Mouse (Mus musculus): ENCODE measurements around the gene Itfg1. TPM values are rescaled to one million over a fixed set of nuclear protein-coding genes. Genes with fewer than 3 reads are reported as not detected.
A peak's percentile ranks its signal among the peaks of the same experiment; 100 is the strongest.
"Not testable (repeated sequence)": the region's sequence is repeated elsewhere in the genome, so short reads cannot be mapped to it uniquely, and the experiment has no call there.

Gene Itfg1
- polyA plus RNA-seq, 1 experiment from 2014 or later = 155 TPM

GRCm38 (mm10) chr8:85839916-85840656, 635 bp downstream of the Itfg1 start:
- peaks cover 18% of the 10 kb centered on the region for H3K4me1 ChIP-seq (replicated peaks)
- no peak for ATAC-seq
- H3K9ac ChIP-seq (replicated peaks) = peak overlapping the region; percentile 94
- peak overlapping the region; percentile 89 for H3K4me2 ChIP-seq (replicated peaks)
- H3K27ac ChIP-seq = peak overlapping the region; percentile 98
- H3K4me3 ChIP-seq (replicated peaks) = peak overlapping the region; percentile 93
- H3K27me3 ChIP-seq = no peaks in the 10 kb centered on the region
- WGBS = 1% methylated on average over 18 of the region's 21 CpGs
- peaks cover 16% of the 10 kb centered on the region for H3K36me3 ChIP-seq
- no peaks in the 10 kb centered on the region for H3K9me3 ChIP-seq

- Histone ChIP-seq H3K9ac (replicated peaks) (no peak overlapping the region), H3K4me1 (replicated peaks) (no peaks in the 10 kb centered on the region), H3K4me2 (replicated peaks) (no peak overlapping the region), H3K36me3 (peaks cover 8% of the 10 kb centered on the region), H3K4me3 (replicated peaks) (no peak overlapping the region), H3K27ac (no peak overlapping the region), H3K9me3 (no peaks in the 10 kb centered on the region), H3K27me3 (no peaks in the 10 kb centered on the region)
- ATAC-seq = no peak
Measured at GRCm38 (mm10) chr8:85813621-85814020, 27.1 kb downstream of the Itfg1 start.

GRCm38 (mm10) chr8:85801408-85801807, 39.3 kb downstream of the Itfg1 start:
- no peak overlapping the region for H3K9ac ChIP-seq (replicated peaks)
- H3K27me3 ChIP-seq = no peaks in the 10 kb centered on the region
- no peak overlapping the region for H3K27ac ChIP-seq
- H3K9me3 ChIP-seq = no peaks in the 10 kb centered on the region
- no peaks in the 10 kb centered on the region for H3K4me1 ChIP-seq (replicated peaks)
- H3K36me3 ChIP-seq = peaks cover 13% of the 10 kb centered on the region
- H3K4me2 ChIP-seq (replicated peaks) = no peak overlapping the region
- ATAC-seq = no peak
- WGBS = 96% methylated on average over 1 of the region's 1 CpGs
- H3K4me3 ChIP-seq (replicated peaks) = no peak overlapping the region

GRCm38 (mm10) chr8:85800164-85800563, 40.6 kb downstream of the Itfg1 start:
- no peaks in the 10 kb centered on the region for H3K9me3 ChIP-seq
- H3K27ac ChIP-seq = no peak overlapping the region
- no peaks in the 10 kb centered on the region for H3K27me3 ChIP-seq
- H3K9ac ChIP-seq (replicated peaks) = no peak overlapping the region
- H3K4me1 ChIP-seq (replicated peaks) = no peaks in the 10 kb centered on the region
- H3K4me3 ChIP-seq (replicated peaks) = no peak overlapping the region
- H3K36me3 ChIP-seq = peaks cover 13% of the 10 kb centered on the region
- 83% methylated on average over 1 of the region's 1 CpGs for WGBS
- no peak overlapping the region for H3K4me2 ChIP-seq (replicated peaks)
- ATAC-seq = no peak

GRCm38 (mm10) chr8:85796392-85796791, 44.3 kb downstream of the Itfg1 start:
- H3K9ac ChIP-seq (replicated peaks); ATAC-seq; H3K27ac ChIP-seq; H3K9me3 ChIP-seq; H3K4me3 ChIP-seq (replicated peaks); H3K27me3 ChIP-seq; H3K4me1 ChIP-seq (replicated peaks); H3K4me2 ChIP-seq (replicated peaks): not testable (repeated sequence)
- H3K36me3 ChIP-seq = peaks cover 21% of the 10 kb centered on the region
- 100% methylated on average over 1 of the region's 1 CpGs for WGBS

GRCm38 (mm10) chr8:85788341-85788740, 52.4 kb downstream of the Itfg1 start:
- Histone ChIP-seq H3K9ac (replicated peaks) (no peak overlapping the region), H3K27ac (no peak overlapping the region), H3K4me1 (replicated peaks) (no peaks in the 10 kb centered on the region), H3K9me3 (no peaks in the 10 kb centered on the region), H3K36me3 (0 out of 2 replicates have a peak, but pooled peaks cover 12% of the 10 kb centered on the region), H3K27me3 (no peaks in the 10 kb centered on the region), H3K4me2 (replicated peaks) (no peak overlapping the region), H3K4me3 (replicated peaks) (no peak overlapping the region)
- 95% methylated on average over 3 of the region's 3 CpGs for WGBS
- no peak for ATAC-seq

- Histone ChIP-seq H3K4me3 (replicated peaks) (no peak overlapping the region), H3K4me1 (replicated peaks) (no peaks in the 10 kb centered on the region), H3K9ac (replicated peaks) (no peak overlapping the region), H3K4me2 (replicated peaks) (no peak overlapping the region), H3K27ac (no peak overlapping the region), H3K36me3 (0 out of 2 replicates have a peak, but pooled peaks cover 8% of the 10 kb centered on the region), H3K27me3 (no peaks in the 10 kb centered on the region), H3K9me3 (no peaks in the 10 kb centered on the region)
- ATAC-seq = no peak
- WGBS = 85% methylated on average over 4 of the region's 4 CpGs
Measured at GRCm38 (mm10) chr8:85787909-85788308, 52.8 kb downstream of the Itfg1 start.

- Histone ChIP-seq H3K27ac (no peak overlapping the region), H3K9ac (replicated peaks) (no peak overlapping the region), H3K4me1 (replicated peaks) (no peaks in the 10 kb centered on the region), H3K27me3 (no peaks in the 10 kb centered on the region), H3K4me3 (replicated peaks) (no peak overlapping the region), H3K36me3 (0 out of 2 replicates have a peak, but pooled peaks cover 3% of the 10 kb centered on the region), H3K4me2 (replicated peaks) (no peak overlapping the region), H3K9me3 (no peaks in the 10 kb centered on the region)
- WGBS = 63% methylated on average over 1 of the region's 1 CpGs
- no peak for ATAC-seq
Measured at GRCm38 (mm10) chr8:85785506-85785905, 55.2 kb downstream of the Itfg1 start.

GRCm38 (mm10) chr8:85783871-85784270, 56.9 kb downstream of the Itfg1 start:
- Histone ChIP-seq H3K4me3 (replicated peaks) (no peak overlapping the region), H3K4me1 (replicated peaks) (no peaks in the 10 kb centered on the region), H3K4me2 (replicated peaks) (no peak overlapping the region), H3K27ac (no peak overlapping the region), H3K36me3 (0 out of 2 replicates have a peak, but pooled peaks cover 3% of the 10 kb centered on the region), H3K9ac (replicated peaks) (no peak overlapping the region), H3K27me3 (no peaks in the 10 kb centered on the region), H3K9me3 (no peaks in the 10 kb centered on the region)
- no peak for ATAC-seq
- 100% methylated on average over 1 of the region's 1 CpGs for WGBS

- ATAC-seq = no peak
- Histone ChIP-seq H3K4me2 (replicated peaks) (no peak overlapping the region), H3K9ac (replicated peaks) (no peak overlapping the region), H3K27ac (no peak overlapping the region), H3K4me1 (replicated peaks) (no peaks in the 10 kb centered on the region), H3K27me3 (no peaks in the 10 kb centered on the region), H3K36me3 (peaks cover 13% of the 10 kb centered on the region), H3K9me3 (no peaks in the 10 kb centered on the region), H3K4me3 (replicated peaks) (no peak overlapping the region)
- WGBS = 53% methylated on average over 3 of the region's 3 CpGs
Measured at GRCm38 (mm10) chr8:85780091-85780490, 60.6 kb downstream of the Itfg1 start.

- H3K4me3 ChIP-seq (replicated peaks) = no peak overlapping the region
- 96% methylated on average over 2 of the region's 2 CpGs for WGBS
- no peaks in the 10 kb centered on the region for H3K27me3 ChIP-seq
- H3K36me3 ChIP-seq = no peaks in the 10 kb centered on the region
- no peak overlapping the region for H3K27ac ChIP-seq
- no peaks in the 10 kb centered on the region for H3K9me3 ChIP-seq
- ATAC-seq = no peak
- H3K9ac ChIP-seq (replicated peaks) = no peak overlapping the region
- no peak overlapping the region for H3K4me2 ChIP-seq (replicated peaks)
- no peaks in the 10 kb centered on the region for H3K4me1 ChIP-seq (replicated peaks)
Measured at GRCm38 (mm10) chr8:85745053-85745452, 95.7 kb downstream of the Itfg1 start.

- 90% methylated on average over 3 of the region's 3 CpGs for WGBS
- no peak for ATAC-seq
- Histone ChIP-seq H3K4me2 (replicated peaks) (no peak overlapping the region), H3K4me3 (replicated peaks) (no peak overlapping the region), H3K36me3 (peaks cover 24% of the 10 kb centered on the region), H3K27ac (no peak overlapping the region), H3K4me1 (replicated peaks) (no peaks in the 10 kb centered on the region), H3K27me3 (no peaks in the 10 kb centered on the region), H3K9ac (replicated peaks) (no peak overlapping the region), H3K9me3 (no peaks in the 10 kb centered on the region)
Measured at GRCm38 (mm10) chr8:85730545-85730944, 110.2 kb downstream of the Itfg1 start.

GRCm38 (mm10) chr8:85717271-85717670, 123.5 kb downstream of the Itfg1 start:
- WGBS = 91% methylated on average over 5 of the region's 5 CpGs

More at GRCm38 (mm10) chr8:85717271-85717670, 123.5 kb downstream of the Itfg1 start:
- Histone ChIP-seq H3K9ac (replicated peaks) (no peak overlapping the region), H3K4me2 (replicated peaks) (no peak overlapping the region), H3K4me1 (replicated peaks) (no peaks in the 10 kb centered on the region), H3K4me3 (replicated peaks) (no peak overlapping the region), H3K27me3 (no peaks in the 10 kb centered on the region), H3K36me3 (peaks cover 18% of the 10 kb centered on the region; the same call in 1 of the 2 replicates), H3K9me3 (no peaks in the 10 kb centered on the region), H3K27ac (no peak overlapping the region)
- ATAC-seq = no peak
